14 mouse cellular contexts compared by ENCODE assay signal in the genomic region with DNA sequence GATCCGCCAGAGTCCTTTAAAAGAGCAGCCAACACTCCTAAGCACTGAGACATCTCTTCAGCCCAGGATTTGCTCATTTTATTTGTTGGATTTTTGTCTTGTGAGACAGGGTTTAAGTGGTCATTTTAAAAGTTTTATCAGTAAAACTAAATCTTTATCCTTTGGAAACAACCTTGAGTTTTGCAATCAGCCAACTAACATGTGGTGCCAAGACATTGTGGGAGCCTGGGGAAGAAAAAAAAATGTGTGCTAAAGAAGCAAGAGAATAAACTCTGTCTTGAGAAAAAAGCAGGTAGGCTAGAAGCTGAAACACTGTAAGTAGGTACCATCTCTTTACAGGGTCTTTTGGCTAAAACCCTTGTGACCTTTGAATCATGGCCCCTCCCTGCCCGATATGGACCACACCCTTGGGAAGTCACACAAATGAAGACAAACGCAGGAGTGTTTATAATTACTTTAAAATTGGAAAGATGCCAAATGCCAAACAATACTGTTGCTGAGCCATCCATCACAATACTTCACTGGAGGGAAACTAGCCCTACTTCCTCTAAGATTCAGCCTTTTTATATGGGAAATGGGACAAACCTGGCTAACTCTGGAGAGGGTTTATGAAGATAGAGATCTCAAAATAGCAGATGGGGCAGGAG. TPM values are rescaled to one million over a fixed set of nuclear protein-coding genes. Genes with fewer than 3 reads are reported as not detected.
DNase-seq lines count a peak whose midpoint lies in the region; ATAC-seq and TF ChIP-seq lines count a peak whose summit lies in the region.
"Had no signal": no experiment of that assay in that cellular context is flagged by ENCODE, and none has a peak within 500 bp of the region (broad histone marks: within the 10 kb centered on the region; RNA-seq: fewer than 3 reads in every experiment).

No protein-coding gene starts in this region.

- no peak overlapping the region for H3K27ac ChIP-seq in kidney, embryonic 16.5 days (ENCODE audit: low read length)
- H3K27ac ChIP-seq: neural tube, embryonic 13.5 days had no signal

- no peak for ATAC-seq in kidney, embryonic 16.5 days (ENCODE audit: low FRiP score, low TSS enrichment)
- ATAC-seq: midbrain, embryonic 16.5 days had no signal

- H3K4me3 ChIP-seq in kidney, embryonic 16.5 days (ENCODE audit: low read length), result no peak overlapping the region
- no peak overlapping the region for H3K4me3 ChIP-seq in myocyte
- H3K4me3 ChIP-seq: erythroblast, embryonic 14.5 days; neural tube, embryonic 13.5 days had no signal

- H3K9ac ChIP-seq in kidney, embryonic 16.5 days (replicated peaks; ENCODE audit: low read length), result no peak overlapping the region
- H3K9ac ChIP-seq: neural tube, embryonic 13.5 days had no signal

- TF ChIP-seq POLR2A in myocyte (IDR thresholded peaks at IDR 0.05; ENCODE audit: insufficient read length, low read depth), result no peak

- DNase-seq in kidney, adult 9 months, result peak; percentile 22
- DNase-seq in NIH3T3 (ENCODE audit: low read depth), result peak; percentile 73
- DNase-seq in fat pad, adult 2 months (ENCODE audit: extremely low read depth, low read depth, low spot score), result peak; percentile 14
- no peak for DNase-seq in left cerebral cortex, postnatal 10 days (ENCODE audit: extremely low spot score in 1 of 2, low spot score in 2 of 2)
- no peak for DNase-seq in left cerebral cortex, adult 18-20 months (ENCODE audit: low spot score in 2 of 2)
- DNase-seq: adrenal gland, adult 8-10 months; cerebellum, adult 9-11 months; kidney, adult 11 months had no signal

- no peaks in the 10 kb centered on the region for H3K79me2 ChIP-seq in myocyte (ENCODE audit: control insufficient read depth, insufficient read depth)

- intact Hi-C loops in left cerebral cortex, postnatal 10 days (cut with DNase I), result no loop called here

- H3K4me2 ChIP-seq in kidney, embryonic 16.5 days (replicated peaks; ENCODE audit: low read depth, low read length), result no peak overlapping the region
- H3K4me2 ChIP-seq in myocyte (ENCODE audit: low read depth), result no peak overlapping the region
- H3K4me2 ChIP-seq: liver, embryonic 11.5 days; neural tube, embryonic 13.5 days had no signal

- WGBS in kidney, embryonic 16.5 days, result 72% methylated on average over 3 of the region's 3 CpGs

- no peaks in the 10 kb centered on the region for H3K36me3 ChIP-seq in kidney, embryonic 16.5 days (ENCODE audit: insufficient read depth, low read length)
- no peaks in the 10 kb centered on the region for H3K36me3 ChIP-seq in myocyte (ENCODE audit: control insufficient read depth, insufficient read depth)
- H3K36me3 ChIP-seq: neural tube, embryonic 13.5 days had no signal

- H3K4me1 ChIP-seq in kidney, embryonic 16.5 days (ENCODE audit: insufficient read depth, low read length), result no peaks in the 10 kb centered on the region
- H3K4me1 ChIP-seq: neural tube, embryonic 13.5 days had no signal

- 0 out of 2 replicates have a peak, but pooled peaks cover 5% of the 10 kb centered on the region for H3K9me3 ChIP-seq in kidney, embryonic 16.5 days (ENCODE audit: low read length)
- H3K9me3 ChIP-seq: neural tube, embryonic 13.5 days had no signal

- H3ac ChIP-seq in myocyte (ENCODE audit: control insufficient read depth, insufficient read length), result no peak overlapping the region

- no peaks in the 10 kb centered on the region for H3K27me3 ChIP-seq in kidney, embryonic 16.5 days (ENCODE audit: insufficient read depth, low read length)
- H3K27me3 ChIP-seq in myocyte (ENCODE audit: control insufficient read depth, insufficient read depth, insufficient read length), result no peaks in the 10 kb centered on the region
- H3K27me3 ChIP-seq: neural tube, embryonic 13.5 days had no signal

TF ChIP-seq in myocyte, 11 proteins besides CTCF, POLR2A, EP300 and RAD21:
- TF ChIP-seq CEBPB (IDR thresholded peaks at IDR 0.05; ENCODE audit: insufficient read depth, poor library complexity, severe bottlenecking) (peak; percentile 58; the same call in 1 of the 2 replicates), POLR2AphosphoS2 (IDR thresholded peaks at IDR 0.05; ENCODE audit: insufficient read length, low read depth) (no peak)

RNA-seq across cellular contexts. Expression of gene Tnfrsf1b, which starts 32.2 kb away (rescaled TPM):
- polyA plus RNA-seq in kidney, embryonic 16.5 days (2015; fragmentation: Nextera tagmentation; extraction: Ambion mirVana), result 3.4 and 3.7 TPM in 2 replicates
- 9.7 TPM for polyA plus RNA-seq in myocyte (2012; fragmentation: generic; extraction: Trizol)
- total RNA-seq in left cerebral cortex, postnatal 10 days (2021), result 1 to 10 TPM; 2.8 to 3.6 TPM
- total RNA-seq in left cerebral cortex, adult 18-20 months (2021), result 1 to 10 TPM; 2.8 to 3.0 TPM

RNA-seq across cellular contexts. Expression of gene Tnfrsf8, which starts 36.1 kb away (rescaled TPM):
- polyA plus RNA-seq in kidney, embryonic 16.5 days (2015; fragmentation: Nextera tagmentation; extraction: Ambion mirVana), result 0.06 TPM in 1 of 2 replicates, not detected in the other
- polyA plus RNA-seq in myocyte (2012; fragmentation: generic; extraction: Trizol), result 0.02 TPM
- total RNA-seq in left cerebral cortex, postnatal 10 days (2021), result under 1 TPM; 0.83 to 0.99 TPM
- 1 to 10 TPM; 1.7 to 1.9 TPM for total RNA-seq in left cerebral cortex, adult 18-20 months (2021)
- polyA plus RNA-seq: erythroblast, embryonic 14.5 days; liver, embryonic 11.5 days; neural tube, embryonic 13.5 days had no signal

Comparison
In these comparisons a context has a peak if more than half of its experiments do, and no peak if none do; other contexts are left out.
1. DNase-seq: peak in kidney, adult 9 months (single experiment), NIH3T3 (single experiment) and fat pad, adult 2 months (single experiment); none in left cerebral cortex, postnatal 10 days (0 of 2) and left cerebral cortex, adult 18-20 months (0 of 2).